Mouse (Mus musculus): ENCODE measurements around the gene 1110032F04Rik. TPM values are rescaled to one million over a fixed set of nuclear protein-coding genes. Genes with fewer than 3 reads are reported as not detected.

The 1110032F04Rik gene
- total RNA-seq (2021) = 10 to 100 TPM; 14.6 to 15.2 TPM
- long read RNA-seq, experiment 1, transcript 1110032F04Rik-201 (1 exons, 2,578 nt) = major isoform, 48 of 48 reads
- long read RNA-seq, experiment 1, partial matches to known transcripts = 0 of 48 reads
- long read RNA-seq, experiment 1, other reads (novel, unspliced or antisense) = 0 of 48 reads
- long read RNA-seq, experiment 2, transcript 1110032F04Rik-201 (1 exons, 2,578 nt) = major isoform, 26 of 26 reads
- long read RNA-seq, experiment 2, partial matches to known transcripts = 0 of 26 reads
- long read RNA-seq, experiment 2, other reads (novel, unspliced or antisense) = 0 of 26 reads

GRCm38 (mm10) chr3:68869211-68869690, at the start of gene 1110032F04Rik:
Gene 1110032F04Rik, plus strand, starts transcription at chr3:68869586.
- peak; percentile 43 to 53 for DNase-seq (ENCODE audit: low spot score in 2 of 2)
- intact Hi-C loops (cut with DNase I) = no loop called here

- DNase-seq (ENCODE audit: low spot score in 2 of 2) = no peak
- intact Hi-C loops (cut with DNase I) = no loop called here
Measured at GRCm38 (mm10) chr3:68821406-68821805, 48.0 kb upstream of the 1110032F04Rik start.

- DNase-seq (ENCODE audit: low spot score in 2 of 2) = peak in 1 of 2 experiments; percentile 31
- intact Hi-C loops (cut with DNase I) = no loop called here
Measured at GRCm38 (mm10) chr3:68821926-68822341, 47.5 kb upstream of the 1110032F04Rik start.

GRCm38 (mm10) chr3:68823876-68824764, 45.3 kb upstream of the 1110032F04Rik start:
- intact Hi-C loops (cut with DNase I) = no loop called here
- peak in 1 of 2 experiments; percentile 45 for DNase-seq (ENCODE audit: low spot score in 2 of 2)

- intact Hi-C loops (cut with DNase I) = no loop called here
- no peak for DNase-seq (ENCODE audit: low spot score in 2 of 2)
Measured at GRCm38 (mm10) chr3:68824765-68825090, 44.7 kb upstream of the 1110032F04Rik start.

- no peak for DNase-seq (ENCODE audit: low spot score in 2 of 2)
- intact Hi-C loops (cut with DNase I) = no loop called here
Measured at GRCm38 (mm10) chr3:68825151-68825550, 44.2 kb upstream of the 1110032F04Rik start.

- peak; percentile 20 to 39 for DNase-seq (ENCODE audit: low spot score in 2 of 2)
- intact Hi-C loops (cut with DNase I) = no loop called here
Measured at GRCm38 (mm10) chr3:68827671-68828070, 41.7 kb upstream of the 1110032F04Rik start.

GRCm38 (mm10) chr3:68829944-68830343, 39.4 kb upstream of the 1110032F04Rik start:
- DNase-seq (ENCODE audit: low spot score in 2 of 2) = no peak
- intact Hi-C loops (cut with DNase I) = no loop called here

GRCm38 (mm10) chr3:68836857-68837499, 32.4 kb upstream of the 1110032F04Rik start:
- intact Hi-C loops (cut with DNase I) = no loop called here
- no peak for DNase-seq (ENCODE audit: low spot score in 2 of 2)

- DNase-seq (ENCODE audit: low spot score in 2 of 2) = peak; percentile 15 to 35
- intact Hi-C loops (cut with DNase I) = no loop called here
Measured at GRCm38 (mm10) chr3:68840206-68840605, 29.2 kb upstream of the 1110032F04Rik start.

- intact Hi-C loops (cut with DNase I) = no loop called here
Measured at GRCm38 (mm10) chr3:68844025-68844424, 25.4 kb upstream of the 1110032F04Rik start.

GRCm38 (mm10) chr3:68848323-68848722, 21.1 kb upstream of the 1110032F04Rik start:
- intact Hi-C loops (cut with DNase I) = no loop called here
- no peak for DNase-seq (ENCODE audit: low spot score in 2 of 2)

More at GRCm38 (mm10) chr3:68844025-68844424, 25.4 kb upstream of the 1110032F04Rik start:
- no peak for DNase-seq (ENCODE audit: low spot score in 2 of 2)

- peak; percentile 15 to 50 for DNase-seq (ENCODE audit: low spot score in 2 of 2)
- intact Hi-C loops (cut with DNase I) = no loop called here
Measured at GRCm38 (mm10) chr3:68852414-68852813, 17.0 kb upstream of the 1110032F04Rik start.

GRCm38 (mm10) chr3:68869691-68870567, 543 bp downstream of the 1110032F04Rik start:
- DNase-seq (ENCODE audit: low spot score in 2 of 2) = peak in 1 of 2 experiments; percentile 43
- intact Hi-C loops (cut with DNase I) = no loop called here

- DNase-seq (ENCODE audit: low spot score in 2 of 2) = no peak
- intact Hi-C loops (cut with DNase I) = no loop called here
Measured at GRCm38 (mm10) chr3:68870568-68870950, 1.2 kb downstream of the 1110032F04Rik start.

GRCm38 (mm10) chr3:68874079-68874478, 4.7 kb downstream of the 1110032F04Rik start:
- DNase-seq (ENCODE audit: low spot score in 2 of 2) = no peak
- intact Hi-C loops (cut with DNase I) = no loop called here

GRCm38 (mm10) chr3:68886845-68887244, 17.5 kb downstream of the 1110032F04Rik start:
- intact Hi-C loops (cut with DNase I) = no loop called here
- no peak for DNase-seq (ENCODE audit: low spot score in 2 of 2)

GRCm38 (mm10) chr3:68895426-68895825, 26.0 kb downstream of the 1110032F04Rik start:
- intact Hi-C loops (cut with DNase I) = no loop called here
- DNase-seq (ENCODE audit: low spot score in 2 of 2) = no peak

GRCm38 (mm10) chr3:68897154-68897553, 27.8 kb downstream of the 1110032F04Rik start:
- DNase-seq (ENCODE audit: low spot score in 2 of 2) = no peak
- intact Hi-C loops (cut with DNase I) = no loop called here
